Mouse (Mus musculus) liver, embryonic 13.5 days (tissue): Measurements from ENCODE around the gene Pick1. TPM values are rescaled to one million over a fixed set of nuclear protein-coding genes. Genes with fewer than 3 reads are reported as not detected.
"Not testable (repeated sequence)": the region's sequence is repeated elsewhere in the genome, so short reads cannot be mapped to it uniquely, and the experiment has no call there.

ENCODE experiments used
- ATAC-seq: fragments of 200-750 bp; cut with Nextera tagmentation; 2 replicates; pipeline ENCODE4 v1.8.0; 2017; ENCODE audit warnings: low read depth, mild to moderate bottlenecking, moderate number of reproducible peaks, moderate library complexity
- DNase-seq: peaks from one replicate; pipeline ENCODE4 v3.0.0; 2022
- H3K27ac ChIP-seq: fragments of 300-500 bp; sonication (generic); 2 replicates; pipeline ENCODE4 v1.5.1; 2015; ENCODE audit warnings: moderate library complexity, mild to moderate bottlenecking, inconsistent platforms
- H3K27me3 ChIP-seq: fragments of 300-500 bp; sonication (generic); 2 replicates; pipeline ENCODE4 v1.6.1; 2015; ENCODE audit warnings: mild to moderate bottlenecking, inconsistent platforms
- H3K36me3 ChIP-seq: fragments of 300-500 bp; sonication (generic); 2 replicates; pipeline ENCODE4 v1.6.1; 2015; ENCODE audit warnings: mild to moderate bottlenecking, inconsistent platforms
- H3K4me1 ChIP-seq: fragments of 300-500 bp; sonication (generic); replicated peaks from 2 replicates; pipeline ENCODE4 v1.6.1; 2015; ENCODE audit warnings: inconsistent platforms
- H3K4me2 ChIP-seq: fragments of 300-500 bp; sonication (generic); 2 replicates; pipeline ENCODE4 v1.6.1; 2015; ENCODE audit warnings: inconsistent platforms, mild to moderate bottlenecking, moderate library complexity
- H3K4me3 ChIP-seq: fragments of 300-500 bp; sonication (generic); replicated peaks from 2 replicates; pipeline ENCODE4 v1.5.1; 2015; ENCODE audit warnings: mild to moderate bottlenecking, inconsistent platforms
- H3K9ac ChIP-seq: fragments of 300-500 bp; sonication (generic); 2 replicates; pipeline ENCODE4 v1.6.1; 2015; ENCODE audit warnings: mild to moderate bottlenecking, inconsistent platforms
- H3K9me3 ChIP-seq: fragments of 300-500 bp; sonication (generic); replicated peaks from 2 replicates; pipeline ENCODE4 v1.6.1; 2016; ENCODE audit warnings: inconsistent platforms
- WGBS: fragments of 180-500 bp; shearing (Covaris S2); methylation state at CpG from one replicate; pipeline ENCODE4 v1.1.7; 2015; ENCODE audit not compliant: insufficient replicate concordance; 5-methylcytosine and 5-hydroxymethylcytosine counted together
- polyA plus RNA-seq: library from polyadenylated mRNA; unstranded; fragments of >200 nt; fragmentation: Nextera tagmentation; extraction: Ambion mirVana; gene quantifications from 2 replicates; pipeline ENCODE4 v1.2.1, GENCODE M21; 2015

Pick1 gene
- polyA plus RNA-seq, 1 experiment from 2014 or later: 10.6 TPM

DNA sequence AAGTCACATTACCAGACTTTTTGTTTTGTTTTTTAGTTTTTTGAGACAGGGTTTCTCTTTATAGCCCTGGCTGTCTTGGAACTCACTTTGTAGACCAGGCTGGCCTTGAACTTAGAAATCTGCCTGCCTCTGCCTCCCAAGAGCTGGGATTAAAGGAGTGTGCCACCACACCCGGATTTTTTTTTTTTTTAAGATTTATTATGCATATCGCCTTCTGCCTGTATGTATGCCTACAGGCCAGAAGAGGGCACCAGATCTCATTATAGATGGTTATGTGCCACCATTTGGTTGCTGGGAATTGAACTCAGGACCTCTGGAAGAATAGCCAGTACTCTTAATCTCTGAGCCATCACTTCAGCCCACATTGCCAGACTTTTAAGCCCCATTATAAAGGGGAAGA lies 3.2 kb upstream of the Pick1 start:
- not testable (repeated sequence) for H3K36me3 ChIP-seq, H3K9me3 ChIP-seq, DNase-seq, H3K4me2 ChIP-seq, H3K27me3 ChIP-seq, H3K9ac ChIP-seq, H3K4me3 ChIP-seq, ATAC-seq, H3K27ac ChIP-seq
- H3K4me1 ChIP-seq: peaks cover 22% of the 10 kb centered on the region
- 51% methylated on average over 2 of the region's 2 CpGs for WGBS

- no peak for DNase-seq
Measured at GRCm38 (mm10) chr15:79235268-79235667, 6.3 kb downstream of the Pick1 start.

DNA sequence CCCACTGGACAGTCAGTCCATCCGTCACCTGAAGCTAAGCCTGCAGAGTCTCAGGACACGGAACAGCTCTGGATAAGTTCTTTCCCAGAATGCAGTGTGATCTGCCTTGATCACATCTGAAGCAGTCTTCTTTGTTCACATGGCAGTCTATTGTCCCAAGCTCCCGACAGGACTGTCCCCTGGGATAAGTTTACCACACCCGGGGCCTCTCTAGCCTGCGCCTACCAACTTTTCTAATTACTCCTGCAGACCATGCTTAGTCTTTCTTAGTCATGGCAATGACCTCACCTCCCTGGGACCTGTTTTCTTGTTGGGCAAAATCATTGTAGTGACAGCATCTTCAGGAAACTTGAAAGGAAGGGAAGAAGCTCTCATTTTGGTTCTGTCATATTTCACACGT lies 9.1 kb downstream of the Pick1 start:
- Histone ChIP-seq H3K27ac (no peak overlapping the region), H3K4me1 (no peaks in the 10 kb centered on the region; the same call in 1 of the 2 replicates), H3K9me3 (no peaks in the 10 kb centered on the region), H3K36me3 (peaks cover 62% of the 10 kb centered on the region), H3K4me2 (no peak overlapping the region), H3K27me3 (no peaks in the 10 kb centered on the region), H3K4me3 (no peak overlapping the region), H3K9ac (no peak overlapping the region)
- 82% methylated on average over 6 of the region's 6 CpGs for WGBS
- no peak for DNase-seq
- ATAC-seq: no peak

More at GRCm38 (mm10) chr15:79235268-79235667, 6.3 kb downstream of the Pick1 start:
- WGBS: 72% methylated on average over 9 of the region's 9 CpGs
- H3K27ac ChIP-seq: no peak overlapping the region
- no peak overlapping the region for H3K9ac ChIP-seq
- peaks cover 62% of the 10 kb centered on the region for H3K36me3 ChIP-seq
- H3K4me3 ChIP-seq: no peak overlapping the region
- no peaks in the 10 kb centered on the region for H3K9me3 ChIP-seq
- H3K4me1 ChIP-seq: peaks cover 2% of the 10 kb centered on the region
- no peaks in the 10 kb centered on the region for H3K27me3 ChIP-seq
- H3K4me2 ChIP-seq: no peak overlapping the region
- peak; percentile 34; the same call in 1 of the 2 replicates for ATAC-seq

- no peak for DNase-seq
- peak; percentile 1; the same call in 1 of the 2 replicates for ATAC-seq
- Histone ChIP-seq H3K4me2 (no peak overlapping the region), H3K27me3 (no peaks in the 10 kb centered on the region), H3K27ac (no peak overlapping the region), H3K9me3 (no peaks in the 10 kb centered on the region), H3K36me3 (peaks cover 72% of the 10 kb centered on the region), H3K4me3 (no peak overlapping the region), H3K4me1 (peaks cover 3% of the 10 kb centered on the region; the same call in 1 of the 2 replicates), H3K9ac (no peak overlapping the region)
- 69% methylated on average over 13 of the region's 13 CpGs for WGBS
Measured at GRCm38 (mm10) chr15:79242574-79243233, 13.7 kb downstream of the Pick1 start.

GRCm38 (mm10) chr15:79243234-79244042 lies 14.5 kb downstream of the Pick1 start:
- H3K36me3 ChIP-seq: peaks cover 66% of the 10 kb centered on the region
- H3K9ac ChIP-seq: no peak overlapping the region
- H3K27ac ChIP-seq: no peak overlapping the region
- WGBS: 11% methylated on average over 10 of the region's 10 CpGs
- DNase-seq (peak; percentile 84), ATAC-seq (peak; percentile 89)
- no peak overlapping the region for H3K4me3 ChIP-seq
- no peaks in the 10 kb centered on the region for H3K27me3 ChIP-seq
- no peaks in the 10 kb centered on the region for H3K9me3 ChIP-seq
- peaks cover 3% of the 10 kb centered on the region; the same call in 1 of the 2 replicates for H3K4me1 ChIP-seq
- no peak overlapping the region for H3K4me2 ChIP-seq

GRCm38 (mm10) chr15:79244071-79244893 lies 15.3 kb downstream of the Pick1 start:
- Histone ChIP-seq H3K27me3 (no peaks in the 10 kb centered on the region), H3K4me1 (peaks cover 3% of the 10 kb centered on the region; the same call in 1 of the 2 replicates), H3K9me3 (no peaks in the 10 kb centered on the region), H3K4me2 (no peak overlapping the region), H3K9ac (no peak overlapping the region), H3K36me3 (peaks cover 68% of the 10 kb centered on the region), H3K4me3 (no peak overlapping the region), H3K27ac (no peak overlapping the region)
- 76% methylated on average over 7 of the region's 7 CpGs for WGBS
- no peak for ATAC-seq
- DNase-seq: no peak

GRCm38 (mm10) chr15:79245321-79245720 lies 16.3 kb downstream of the Pick1 start:
- H3K9me3 ChIP-seq: no peaks in the 10 kb centered on the region
- 70% methylated on average over 3 of the region's 3 CpGs for WGBS

DNA sequence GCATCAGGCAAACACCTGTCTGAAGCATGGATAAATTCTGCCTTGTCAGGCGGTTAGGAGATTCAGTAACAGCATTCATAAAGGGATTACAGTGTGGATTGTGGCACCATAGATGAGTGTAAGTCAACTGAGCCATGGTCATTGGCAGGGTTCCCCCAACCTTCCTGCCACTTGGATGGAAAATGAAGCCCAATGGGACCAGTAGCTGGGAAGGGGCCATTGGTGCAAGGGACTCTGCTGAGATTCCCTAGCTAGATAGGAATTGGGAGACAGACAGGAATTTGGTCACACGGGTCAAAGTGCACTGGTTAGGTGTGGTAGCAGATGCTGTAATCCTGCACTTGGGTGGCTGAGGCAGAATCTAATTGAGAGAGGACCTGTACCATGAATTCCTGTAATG lies 21.3 kb downstream of the Pick1 start:
- H3K27me3 ChIP-seq: peaks cover 51% of the 10 kb centered on the region
- H3K9ac ChIP-seq: no peak overlapping the region
- H3K27ac ChIP-seq: no peak overlapping the region
- peaks cover 9% of the 10 kb centered on the region; the same call in 1 of the 2 replicates for H3K4me1 ChIP-seq
- ATAC-seq (no peak), DNase-seq (no peak)
- H3K4me3 ChIP-seq: no peak overlapping the region
- peaks cover 28% of the 10 kb centered on the region for H3K36me3 ChIP-seq
- no peaks in the 10 kb centered on the region for H3K9me3 ChIP-seq
- H3K4me2 ChIP-seq: no peak overlapping the region
- 55% methylated on average over 2 of the region's 2 CpGs for WGBS

More at GRCm38 (mm10) chr15:79245321-79245720, 16.3 kb downstream of the Pick1 start:
- Histone ChIP-seq H3K4me2 (no peak overlapping the region), H3K4me3 (no peak overlapping the region), H3K4me1 (peaks cover 3% of the 10 kb centered on the region; the same call in 1 of the 2 replicates), H3K9ac (no peak overlapping the region), H3K27ac (no peak overlapping the region), H3K36me3 (peaks cover 60% of the 10 kb centered on the region), H3K27me3 (0 out of 2 replicates have a peak, but pooled peaks cover 4% of the 10 kb centered on the region)
- DNase-seq (no peak), ATAC-seq (no peak)

- Histone ChIP-seq H3K27me3 (peaks cover 57% of the 10 kb centered on the region), H3K27ac (no peak overlapping the region), H3K4me3 (no peak overlapping the region), H3K9me3 (no peaks in the 10 kb centered on the region), H3K36me3 (peaks cover 18% of the 10 kb centered on the region), H3K4me1 (peaks cover 9% of the 10 kb centered on the region; the same call in 1 of the 2 replicates), H3K9ac (no peak overlapping the region), H3K4me2 (no peak overlapping the region)
- DNase-seq: no peak
- ATAC-seq: no peak
- 36% methylated on average over 7 of the region's 7 CpGs for WGBS
Measured at GRCm38 (mm10) chr15:79251168-79251567, 22.2 kb downstream of the Pick1 start.

DNA sequence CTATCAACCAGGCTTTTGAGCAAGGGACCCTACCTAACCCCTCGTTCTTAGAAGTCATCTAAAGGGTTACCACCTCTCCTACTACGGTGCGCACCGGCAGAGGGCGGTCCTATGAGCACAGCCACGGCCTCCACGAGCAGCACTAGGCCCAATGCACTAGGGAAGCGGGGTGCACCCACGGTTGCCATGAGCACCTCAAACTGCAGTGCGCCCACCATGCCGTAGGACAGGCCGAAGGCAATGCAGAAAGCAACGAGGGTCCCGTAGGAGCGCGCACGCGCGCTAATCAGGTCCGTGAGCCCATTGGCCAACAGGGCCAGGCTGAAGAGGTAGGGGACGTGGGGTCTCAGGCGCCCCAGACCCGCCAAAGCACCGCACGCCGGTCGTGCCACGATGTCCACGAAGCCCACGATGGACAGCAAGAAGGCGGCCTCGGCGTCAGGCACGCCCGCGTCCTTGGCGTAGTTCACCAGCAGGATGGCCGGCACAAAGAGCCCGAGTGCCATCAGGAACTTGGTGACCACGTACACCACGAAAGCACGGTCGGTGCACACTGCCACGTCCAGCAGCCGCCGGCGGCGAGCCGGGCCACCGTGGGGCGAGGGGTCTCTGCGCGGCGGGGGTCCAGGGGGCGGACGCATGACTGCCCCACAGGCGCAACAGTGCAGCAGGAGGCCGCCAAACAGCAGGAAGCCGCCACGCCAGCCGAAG lies 23.0 kb downstream of the Pick1 start:
- Histone ChIP-seq H3K4me3 (peak overlapping the region; percentile 34), H3K9me3 (no peaks in the 10 kb centered on the region), H3K36me3 (peaks cover 11% of the 10 kb centered on the region), H3K27ac (no peak overlapping the region), H3K4me2 (peak overlapping the region; percentile 42), H3K27me3 (peaks cover 57% of the 10 kb centered on the region), H3K4me1 (peaks cover 9% of the 10 kb centered on the region; the same call in 1 of the 2 replicates), H3K9ac (no peak overlapping the region)
- no peak for DNase-seq
- ATAC-seq: peak; percentile 40; the same call in 1 of the 2 replicates
- 4% methylated on average over 61 of the region's 61 CpGs for WGBS
